Mouse (Mus musculus): ENCODE measurements around the gene Gm14180. TPM values are rescaled to one million over a fixed set of nuclear protein-coding genes. Genes with fewer than 3 reads are reported as not detected.

The Gm14180 gene
- polyA plus RNA-seq (2014; fragmentation: Illumina TruSeq; extraction: RNeasy Lipid Tissue Mini Kit (QIAGEN cat#74804); ENCODE audit: low read depth, low replicate concordance): not detected

GRCm38 (mm10) chr11:99734190-99734589, at the start of gene Gm14180:
TSS of gene Gm14180 (minus strand) at chr11:99734290.

GRCm38 (mm10) chr11:99780604-99781003, 46.5 kb upstream of the Gm14180 start, which contains the start of gene Krtap4-8:
TSS of gene Krtap4-8 (minus strand) at chr11:99780704.

DNA sequence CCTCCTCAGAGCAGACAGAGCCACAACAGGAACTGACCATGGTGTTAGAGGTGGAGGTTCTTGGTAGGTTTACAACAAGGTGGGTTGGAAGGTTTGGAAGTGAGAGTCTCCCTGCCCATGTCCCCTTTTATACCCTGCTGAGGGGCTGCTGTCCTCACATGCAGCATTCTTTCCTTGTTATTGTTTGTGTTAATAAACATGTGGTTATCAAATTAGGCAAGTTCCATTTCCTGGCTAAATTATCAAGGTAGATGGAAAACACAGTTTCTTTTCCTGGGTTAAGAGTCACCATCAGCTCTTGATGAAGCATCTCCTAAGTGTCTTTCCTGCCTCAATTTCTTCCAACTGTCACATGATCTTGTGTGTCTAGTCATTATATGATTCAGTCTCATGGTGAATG, 38.7 kb upstream of the Gm14180 start, which contains the start of gene Gm11595:
TSS of gene Gm11595 (minus strand) at position 101 of the 400 bp plus-strand sequence.

DNA sequence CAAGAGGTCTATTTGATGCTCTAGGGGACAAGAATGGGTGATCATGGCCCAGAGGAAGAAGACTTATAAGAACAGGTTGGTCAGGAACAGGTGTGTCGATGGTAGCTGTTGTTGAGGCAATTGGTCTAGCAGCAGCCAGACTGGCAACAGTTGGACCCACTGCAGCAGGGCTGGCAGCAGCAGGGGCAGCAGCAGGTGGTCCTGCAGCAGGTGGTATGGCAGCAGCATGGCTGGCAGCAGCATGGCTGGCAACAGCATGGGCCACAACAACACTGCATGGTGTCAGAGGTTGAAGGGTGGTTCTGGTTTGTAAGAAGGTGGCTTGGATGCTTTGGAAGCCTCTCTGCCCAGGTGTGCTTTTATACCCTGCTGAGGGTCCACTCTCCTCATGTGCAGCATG, 43.6 kb downstream of the Gm14180 start, which contains the start of gene Gm14190:
TSS of gene Gm14190 (minus strand) at position 278 of the 400 bp plus-strand sequence.

Other genes with a start within 250 kb of the Gm14180 start
- 2.0 TPM for gene Krt23, start 241.2 kb downstream of the Gm14180 start, polyA plus RNA-seq (2014; fragmentation: Illumina TruSeq; extraction: RNeasy Lipid Tissue Mini Kit (QIAGEN cat#74804); ENCODE audit: low read depth, low replicate concordance)
- gene Krt39, start 213.0 kb downstream of the Gm14180 start, polyA plus RNA-seq (2014; fragmentation: Illumina TruSeq; extraction: RNeasy Lipid Tissue Mini Kit (QIAGEN cat#74804); ENCODE audit: low read depth, low replicate concordance): not detected
- gene Krt40, start 191.1 kb downstream of the Gm14180 start, polyA plus RNA-seq (2014; fragmentation: Illumina TruSeq; extraction: RNeasy Lipid Tissue Mini Kit (QIAGEN cat#74804); ENCODE audit: low read depth, low replicate concordance): not detected
- not detected for gene Krtap3-3, start 183.4 kb downstream of the Gm14180 start, polyA plus RNA-seq (2014; fragmentation: Illumina TruSeq; extraction: RNeasy Lipid Tissue Mini Kit (QIAGEN cat#74804); ENCODE audit: low read depth, low replicate concordance)
- gene Krtap3-2, start 177.4 kb downstream of the Gm14180 start, polyA plus RNA-seq (2014; fragmentation: Illumina TruSeq; extraction: RNeasy Lipid Tissue Mini Kit (QIAGEN cat#74804); ENCODE audit: low read depth, low replicate concordance): not detected
- gene Gm11939, start 174.8 kb downstream of the Gm14180 start, polyA plus RNA-seq (2014; fragmentation: Illumina TruSeq; extraction: RNeasy Lipid Tissue Mini Kit (QIAGEN cat#74804); ENCODE audit: low read depth, low replicate concordance): not detected
- gene Krtap3-1, start 167.7 kb downstream of the Gm14180 start, polyA plus RNA-seq (2014; fragmentation: Illumina TruSeq; extraction: RNeasy Lipid Tissue Mini Kit (QIAGEN cat#74804); ENCODE audit: low read depth, low replicate concordance): not detected
- not detected for gene Krtap1-5, start 153.3 kb downstream of the Gm14180 start, polyA plus RNA-seq (2014; fragmentation: Illumina TruSeq; extraction: RNeasy Lipid Tissue Mini Kit (QIAGEN cat#74804); ENCODE audit: low read depth, low replicate concordance)
- not detected for gene Krtap1-4, start 150.6 kb downstream of the Gm14180 start, polyA plus RNA-seq (2014; fragmentation: Illumina TruSeq; extraction: RNeasy Lipid Tissue Mini Kit (QIAGEN cat#74804); ENCODE audit: low read depth, low replicate concordance)
- not detected for gene Krtap1-3, start 143.0 kb downstream of the Gm14180 start, polyA plus RNA-seq (2014; fragmentation: Illumina TruSeq; extraction: RNeasy Lipid Tissue Mini Kit (QIAGEN cat#74804); ENCODE audit: low read depth, low replicate concordance)
- not detected for gene Krtap9-3, start 136.2 kb downstream of the Gm14180 start, polyA plus RNA-seq (2014; fragmentation: Illumina TruSeq; extraction: RNeasy Lipid Tissue Mini Kit (QIAGEN cat#74804); ENCODE audit: low read depth, low replicate concordance)
- not detected for gene Gm11938, start 131.0 kb downstream of the Gm14180 start, polyA plus RNA-seq (2014; fragmentation: Illumina TruSeq; extraction: RNeasy Lipid Tissue Mini Kit (QIAGEN cat#74804); ENCODE audit: low read depth, low replicate concordance)
- not detected for gene Gm11937, start 124.1 kb downstream of the Gm14180 start, polyA plus RNA-seq (2014; fragmentation: Illumina TruSeq; extraction: RNeasy Lipid Tissue Mini Kit (QIAGEN cat#74804); ENCODE audit: low read depth, low replicate concordance)
- not detected for gene Krtap2-4, start 119.4 kb downstream of the Gm14180 start, polyA plus RNA-seq (2014; fragmentation: Illumina TruSeq; extraction: RNeasy Lipid Tissue Mini Kit (QIAGEN cat#74804); ENCODE audit: low read depth, low replicate concordance)
- gene Gm11562, start 113.9 kb downstream of the Gm14180 start, polyA plus RNA-seq (2014; fragmentation: Illumina TruSeq; extraction: RNeasy Lipid Tissue Mini Kit (QIAGEN cat#74804); ENCODE audit: low read depth, low replicate concordance): not detected
- gene Krtap4-1, start 106.1 kb downstream of the Gm14180 start, polyA plus RNA-seq (2014; fragmentation: Illumina TruSeq; extraction: RNeasy Lipid Tissue Mini Kit (QIAGEN cat#74804); ENCODE audit: low read depth, low replicate concordance): not detected
- not detected for gene Krtap4-2, start 99.2 kb downstream of the Gm14180 start, polyA plus RNA-seq (2014; fragmentation: Illumina TruSeq; extraction: RNeasy Lipid Tissue Mini Kit (QIAGEN cat#74804); ENCODE audit: low read depth, low replicate concordance)
- not detected for gene Krtap4-7, start 90.2 kb downstream of the Gm14180 start, polyA plus RNA-seq (2014; fragmentation: Illumina TruSeq; extraction: RNeasy Lipid Tissue Mini Kit (QIAGEN cat#74804); ENCODE audit: low read depth, low replicate concordance)
- not detected for gene Gm11555, start 84.1 kb downstream of the Gm14180 start, polyA plus RNA-seq (2014; fragmentation: Illumina TruSeq; extraction: RNeasy Lipid Tissue Mini Kit (QIAGEN cat#74804); ENCODE audit: low read depth, low replicate concordance)
- gene Gm11563, start 75.3 kb downstream of the Gm14180 start, polyA plus RNA-seq (2014; fragmentation: Illumina TruSeq; extraction: RNeasy Lipid Tissue Mini Kit (QIAGEN cat#74804); ENCODE audit: low read depth, low replicate concordance): not detected
- not detected for gene Krtap4-6, start 68.3 kb downstream of the Gm14180 start, polyA plus RNA-seq (2014; fragmentation: Illumina TruSeq; extraction: RNeasy Lipid Tissue Mini Kit (QIAGEN cat#74804); ENCODE audit: low read depth, low replicate concordance)
- not detected for gene Gm14190, start 43.5 kb downstream of the Gm14180 start, polyA plus RNA-seq (2014; fragmentation: Illumina TruSeq; extraction: RNeasy Lipid Tissue Mini Kit (QIAGEN cat#74804); ENCODE audit: low read depth, low replicate concordance)
- not detected for gene Gm11595, start 38.6 kb upstream of the Gm14180 start, polyA plus RNA-seq (2014; fragmentation: Illumina TruSeq; extraction: RNeasy Lipid Tissue Mini Kit (QIAGEN cat#74804); ENCODE audit: low read depth, low replicate concordance)
- gene Krtap4-8, start 46.4 kb upstream of the Gm14180 start, polyA plus RNA-seq (2014; fragmentation: Illumina TruSeq; extraction: RNeasy Lipid Tissue Mini Kit (QIAGEN cat#74804); ENCODE audit: low read depth, low replicate concordance): not detected
- not detected for gene Krtap4-9, start 50.9 kb upstream of the Gm14180 start, polyA plus RNA-seq (2014; fragmentation: Illumina TruSeq; extraction: RNeasy Lipid Tissue Mini Kit (QIAGEN cat#74804); ENCODE audit: low read depth, low replicate concordance)
- not detected for gene Gm11596, start 59.2 kb upstream of the Gm14180 start, polyA plus RNA-seq (2014; fragmentation: Illumina TruSeq; extraction: RNeasy Lipid Tissue Mini Kit (QIAGEN cat#74804); ENCODE audit: low read depth, low replicate concordance)
- gene Gm11569, start 64.6 kb upstream of the Gm14180 start, polyA plus RNA-seq (2014; fragmentation: Illumina TruSeq; extraction: RNeasy Lipid Tissue Mini Kit (QIAGEN cat#74804); ENCODE audit: low read depth, low replicate concordance): not detected
- not detected for gene Gm11554, start 70.2 kb upstream of the Gm14180 start, polyA plus RNA-seq (2014; fragmentation: Illumina TruSeq; extraction: RNeasy Lipid Tissue Mini Kit (QIAGEN cat#74804); ENCODE audit: low read depth, low replicate concordance)
- not detected for gene Krtap4-13, start 75.6 kb upstream of the Gm14180 start, polyA plus RNA-seq (2014; fragmentation: Illumina TruSeq; extraction: RNeasy Lipid Tissue Mini Kit (QIAGEN cat#74804); ENCODE audit: low read depth, low replicate concordance)
- not detected for gene Gm11564, start 81.4 kb upstream of the Gm14180 start, polyA plus RNA-seq (2014; fragmentation: Illumina TruSeq; extraction: RNeasy Lipid Tissue Mini Kit (QIAGEN cat#74804); ENCODE audit: low read depth, low replicate concordance)
- not detected for gene 2300003K06Rik, start 103.8 kb upstream of the Gm14180 start, polyA plus RNA-seq (2014; fragmentation: Illumina TruSeq; extraction: RNeasy Lipid Tissue Mini Kit (QIAGEN cat#74804); ENCODE audit: low read depth, low replicate concordance)
- not detected for gene Krtap4-16, start 117.3 kb upstream of the Gm14180 start, polyA plus RNA-seq (2014; fragmentation: Illumina TruSeq; extraction: RNeasy Lipid Tissue Mini Kit (QIAGEN cat#74804); ENCODE audit: low read depth, low replicate concordance)
- not detected for gene Gm11568, start 123.6 kb upstream of the Gm14180 start, polyA plus RNA-seq (2014; fragmentation: Illumina TruSeq; extraction: RNeasy Lipid Tissue Mini Kit (QIAGEN cat#74804); ENCODE audit: low read depth, low replicate concordance)
- gene Gm11559, start 130.2 kb upstream of the Gm14180 start, polyA plus RNA-seq (2014; fragmentation: Illumina TruSeq; extraction: RNeasy Lipid Tissue Mini Kit (QIAGEN cat#74804); ENCODE audit: low read depth, low replicate concordance): not detected
- gene Krtap9-1, start 139.1 kb upstream of the Gm14180 start, polyA plus RNA-seq (2014; fragmentation: Illumina TruSeq; extraction: RNeasy Lipid Tissue Mini Kit (QIAGEN cat#74804); ENCODE audit: low read depth, low replicate concordance): not detected
- not detected for gene Gm11567, start 144.9 kb upstream of the Gm14180 start, polyA plus RNA-seq (2014; fragmentation: Illumina TruSeq; extraction: RNeasy Lipid Tissue Mini Kit (QIAGEN cat#74804); ENCODE audit: low read depth, low replicate concordance)
- not detected for gene Krtap31-1, start 173.6 kb upstream of the Gm14180 start, polyA plus RNA-seq (2014; fragmentation: Illumina TruSeq; extraction: RNeasy Lipid Tissue Mini Kit (QIAGEN cat#74804); ENCODE audit: low read depth, low replicate concordance)
- not detected for gene Gm11565, start 180.5 kb upstream of the Gm14180 start, polyA plus RNA-seq (2014; fragmentation: Illumina TruSeq; extraction: RNeasy Lipid Tissue Mini Kit (QIAGEN cat#74804); ENCODE audit: low read depth, low replicate concordance)
- not detected for gene Krtap31-2, start 202.0 kb upstream of the Gm14180 start, polyA plus RNA-seq (2014; fragmentation: Illumina TruSeq; extraction: RNeasy Lipid Tissue Mini Kit (QIAGEN cat#74804); ENCODE audit: low read depth, low replicate concordance)
- not detected for gene Krtap9-5, start 214.2 kb upstream of the Gm14180 start, polyA plus RNA-seq (2014; fragmentation: Illumina TruSeq; extraction: RNeasy Lipid Tissue Mini Kit (QIAGEN cat#74804); ENCODE audit: low read depth, low replicate concordance)
- gene Krtap29-1, start 244.8 kb upstream of the Gm14180 start, polyA plus RNA-seq (2014; fragmentation: Illumina TruSeq; extraction: RNeasy Lipid Tissue Mini Kit (QIAGEN cat#74804); ENCODE audit: low read depth, low replicate concordance): not detected

Data from liver, adult 10 weeks (tissue).